Mouse (Mus musculus): ENCODE results near the gene Slc8a1.

DNA sequence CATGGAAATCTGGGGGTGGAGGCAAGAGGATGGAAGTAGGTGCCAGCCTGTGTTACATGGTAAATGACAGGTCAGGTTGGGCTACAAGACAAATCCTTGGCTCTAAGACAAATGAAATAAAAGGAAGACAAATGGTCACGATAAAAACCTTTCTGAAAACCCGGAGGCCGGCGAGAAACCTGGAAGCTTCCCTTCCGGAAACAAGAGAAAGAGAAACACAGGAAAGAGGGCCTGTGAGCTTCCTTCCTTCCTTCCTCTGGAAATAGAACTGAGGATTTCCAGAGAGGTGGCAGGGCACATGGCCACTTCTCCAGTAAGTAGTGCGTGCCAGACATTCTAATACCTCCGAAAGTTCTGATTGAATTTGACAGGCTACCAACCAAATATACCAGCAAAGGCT, 282.2 kb downstream of the Slc8a1 start:
- TF ChIP-seq POLR2A (IDR thresholded peaks at IDR 0.05; ENCODE audit: insufficient read depth, low read depth, low read length), result no peak
- no peak for TF ChIP-seq CTCF (IDR thresholded peaks at IDR 0.05)
- no peak for TF ChIP-seq EP300 (IDR thresholded peaks at IDR 0.05; ENCODE audit: insufficient read depth, low read depth, low read length)

All from heart, adult 2 months (tissue).